ENCODE assay signal across 18 mouse cellular contexts in the genomic region with DNA sequence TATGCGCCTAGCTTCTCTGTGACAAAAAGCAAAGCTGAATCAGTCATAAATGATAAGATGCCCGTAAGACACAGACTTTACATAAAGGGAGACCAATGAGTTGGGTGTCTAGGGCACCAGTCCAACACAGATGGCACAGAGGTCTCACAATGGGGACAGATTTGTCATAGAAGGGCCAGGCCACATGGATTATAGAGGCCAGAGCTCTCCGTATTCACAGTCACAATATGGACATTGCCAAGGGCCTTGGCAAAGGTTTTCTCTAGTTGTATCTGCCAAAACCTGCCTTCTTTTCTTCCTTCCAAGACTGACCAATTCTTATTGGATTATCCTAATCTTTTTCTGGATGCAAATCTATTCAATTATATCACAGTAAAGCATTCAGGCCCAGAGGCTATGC.
A peak's percentile ranks its signal among the peaks of the same experiment; 100 is the strongest.
DNase-seq lines count a peak whose midpoint lies in the region; ATAC-seq and TF ChIP-seq lines count a peak whose summit lies in the region.
"Had no signal": no experiment of that assay in that cellular context is flagged by ENCODE, and none has a peak within 500 bp of the region (broad histone marks: within the 10 kb centered on the region; RNA-seq: fewer than 3 reads in every experiment).

No protein-coding gene starts in this region.

- H3K4me3 ChIP-seq in hindbrain, embryonic 14.5 days (replicated peaks; ENCODE audit: low read length): no peak overlapping the region
- H3K4me3 ChIP-seq in hindbrain, embryonic 13.5 days: no peak overlapping the region
- H3K4me3 ChIP-seq in midbrain, embryonic 15.5 days: no peak overlapping the region
- H3K4me3 ChIP-seq: embryonic facial prominence, embryonic 15.5 days; intestine, embryonic 15.5 days; lung, embryonic 15.5 days had no signal

- H3K4me2 ChIP-seq in hindbrain, embryonic 14.5 days (replicated peaks): no peak overlapping the region
- H3K4me2 ChIP-seq in hindbrain, embryonic 13.5 days: no peak overlapping the region
- no peak overlapping the region for H3K4me2 ChIP-seq in midbrain, embryonic 15.5 days
- H3K4me2 ChIP-seq: embryonic facial prominence, embryonic 15.5 days; heart, embryonic 11.5 days; intestine, embryonic 15.5 days; liver, embryonic 11.5 days; lung, embryonic 15.5 days had no signal

- WGBS in hindbrain, embryonic 14.5 days: 75% methylated on average over 3 of the region's 3 CpGs
- WGBS in hindbrain, embryonic 13.5 days: 82% methylated on average over 3 of the region's 3 CpGs
- 48% methylated on average over 3 of the region's 3 CpGs for WGBS in midbrain, embryonic 15.5 days

- DNase-seq in hindbrain, embryonic 14.5 days (ENCODE audit: low spot score): no peak
- peak; percentile 88 for DNase-seq in brain, embryonic 14.5 days (ENCODE audit: low read depth)
- peak; percentile 84 for DNase-seq in cerebellum, adult 9-10 months
- DNase-seq in lung, postnatal 14 days: no peak
- no peak for DNase-seq in spleen, adult 12 weeks (ENCODE audit: low spot score)
- DNase-seq: B cell, adult 2 months; gastrocnemius, postnatal 25 days; heart, postnatal 36 days; right cerebral cortex, adult 18-20 months; thymus, postnatal 25 days had no signal

- no peak overlapping the region for H3K9ac ChIP-seq in hindbrain, embryonic 14.5 days
- no peak overlapping the region for H3K9ac ChIP-seq in hindbrain, embryonic 13.5 days
- H3K9ac ChIP-seq in midbrain, embryonic 15.5 days: no peak overlapping the region
- H3K9ac ChIP-seq: embryonic facial prominence, embryonic 15.5 days; intestine, embryonic 15.5 days; lung, embryonic 15.5 days had no signal

- no peak for TF ChIP-seq CTCF in brain, embryonic 14.5 days (IDR thresholded peaks at IDR 0.05; ENCODE audit: borderline replicate concordance, extremely low read depth, insufficient read depth, insufficient read length)

- no peak for TF ChIP-seq POLR2A in brain, embryonic 14.5 days (IDR thresholded peaks at IDR 0.05; ENCODE audit: borderline replicate concordance, extremely low read depth, insufficient read depth, insufficient read length, poor library complexity, severe bottlenecking)

- peak; percentile 62; the same call in 1 of the 2 replicates for ATAC-seq in hindbrain, embryonic 14.5 days (ENCODE audit: low FRiP score)
- no peak for ATAC-seq in hindbrain, embryonic 13.5 days (ENCODE audit: low FRiP score)
- ATAC-seq in midbrain, embryonic 15.5 days (replicated peaks): peak; percentile 88
- ATAC-seq: intestine, embryonic 15.5 days had no signal

- H3K27me3 ChIP-seq in hindbrain, embryonic 14.5 days (ENCODE audit: control insufficient read depth, insufficient read depth, low read length): no peaks in the 10 kb centered on the region
- H3K27me3 ChIP-seq in hindbrain, embryonic 13.5 days: no peaks in the 10 kb centered on the region
- H3K27me3 ChIP-seq in midbrain, embryonic 15.5 days (replicated peaks): no peaks in the 10 kb centered on the region
- H3K27me3 ChIP-seq: embryonic facial prominence, embryonic 15.5 days; intestine, embryonic 15.5 days; lung, embryonic 15.5 days had no signal

- no peaks in the 10 kb centered on the region for H3K4me1 ChIP-seq in hindbrain, embryonic 14.5 days (replicated peaks; ENCODE audit: control insufficient read depth, insufficient read depth, low read length)
- H3K4me1 ChIP-seq in hindbrain, embryonic 13.5 days (replicated peaks): no peaks in the 10 kb centered on the region
- H3K4me1 ChIP-seq in midbrain, embryonic 15.5 days: no peaks in the 10 kb centered on the region
- H3K4me1 ChIP-seq: embryonic facial prominence, embryonic 15.5 days; intestine, embryonic 15.5 days; lung, embryonic 15.5 days had no signal

- H3K9me3 ChIP-seq in hindbrain, embryonic 14.5 days (ENCODE audit: control insufficient read depth, low read length): no peaks in the 10 kb centered on the region
- no peaks in the 10 kb centered on the region for H3K9me3 ChIP-seq in hindbrain, embryonic 13.5 days
- H3K9me3 ChIP-seq in midbrain, embryonic 15.5 days: no peaks in the 10 kb centered on the region
- H3K9me3 ChIP-seq: embryonic facial prominence, embryonic 15.5 days; intestine, embryonic 15.5 days; lung, embryonic 15.5 days had no signal

- no peaks in the 10 kb centered on the region for H3K36me3 ChIP-seq in hindbrain, embryonic 14.5 days (replicated peaks; ENCODE audit: control insufficient read depth, insufficient read depth)
- H3K36me3 ChIP-seq in hindbrain, embryonic 13.5 days: no peaks in the 10 kb centered on the region
- no peaks in the 10 kb centered on the region for H3K36me3 ChIP-seq in midbrain, embryonic 15.5 days (replicated peaks)
- H3K36me3 ChIP-seq: embryonic facial prominence, embryonic 15.5 days; intestine, embryonic 15.5 days; lung, embryonic 15.5 days had no signal

- no peak overlapping the region for H3K27ac ChIP-seq in hindbrain, embryonic 14.5 days
- no peak overlapping the region for H3K27ac ChIP-seq in hindbrain, embryonic 13.5 days
- H3K27ac ChIP-seq in midbrain, embryonic 15.5 days: peak overlapping the region; percentile 18; the same call in 1 of the 2 replicates
- H3K27ac ChIP-seq: embryonic facial prominence, embryonic 15.5 days; intestine, embryonic 15.5 days; lung, embryonic 15.5 days; stomach, postnatal 0 days had no signal

Comparison
In these comparisons a context has a peak if more than half of its experiments do, and no peak if none do; other contexts are left out.
1. DNase-seq: peak in brain, embryonic 14.5 days (single experiment) and cerebellum, adult 9-10 months (single experiment); none in hindbrain, embryonic 14.5 days (single experiment), lung, postnatal 14 days (single experiment) and spleen, adult 12 weeks (single experiment).